Mouse (Mus musculus) liver, postnatal 0 days (tissue): Measurements from ENCODE around the gene Eno2.

Experiments used
- CTCF ChIP-seq: sonication (generic); IDR thresholded peaks from 2 replicates; pipeline ENCODE4 v1.5.1; 2016; ENCODE audit warnings: antibody characterized with exemption, low read depth
- EP300 ChIP-seq: IDR thresholded peaks from 2 replicates; pipeline ENCODE4 v1.6.1; 2016; ENCODE audit warnings: antibody characterized with exemption, low read depth, mild to moderate bottlenecking

DNA sequence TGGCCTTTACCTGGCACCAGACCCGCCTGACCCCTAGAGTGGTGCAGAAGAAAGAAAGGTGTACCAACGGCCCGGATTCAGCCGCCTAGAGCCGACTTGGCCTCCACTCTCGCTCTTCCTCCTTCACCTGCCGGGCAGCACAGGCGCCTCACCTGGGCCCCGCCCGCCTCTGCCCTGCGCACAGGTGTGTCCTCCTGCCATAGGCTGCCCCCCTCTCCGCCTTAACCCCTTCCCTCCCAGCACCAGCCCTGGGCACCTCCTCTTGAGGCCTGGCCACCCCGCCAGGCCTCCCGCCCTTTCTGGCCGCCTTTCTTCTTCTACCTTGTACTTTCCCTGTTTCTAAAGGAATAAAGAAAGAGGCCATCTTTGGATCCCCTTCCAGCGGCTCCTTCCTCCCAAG is 50.8 kb downstream of the Eno2 start:
- TF ChIP-seq EP300 (no peak), CTCF (no peak)
